Mouse (Mus musculus): ENCODE measurements around the gene Zic2. TPM values are rescaled to one million over a fixed set of nuclear protein-coding genes. Genes with fewer than 3 reads are reported as not detected.
A peak's percentile ranks its signal among the peaks of the same experiment; 100 is the strongest.

Gene Zic2
- polyA plus RNA-seq, 1 experiment from 2014 or later, result not detected

- WGBS, result 21% methylated on average over 1 of the region's 1 CpGs
Observed at GRCm38 (mm10) chr14:122513511-122514036, 38.3 kb downstream of the Zic2 start.

GRCm38 (mm10) chr14:122528475-122528874, 53.2 kb downstream of the Zic2 start:
- no peaks in the 10 kb centered on the region for H3K27me3 ChIP-seq (ENCODE audit: control insufficient read depth, insufficient read depth, low read depth, low read length)
- no peak overlapping the region for H3K4me3 ChIP-seq (ENCODE audit: low read length)
- no peak for ATAC-seq (ENCODE audit: low read depth)
- H3K4me1 ChIP-seq (replicated peaks; ENCODE audit: control insufficient read depth, insufficient read depth, low read length), result no peaks in the 10 kb centered on the region
- H3K9ac ChIP-seq (ENCODE audit: low read length), result no peak overlapping the region
- H3K27ac ChIP-seq (ENCODE audit: low read length), result no peak overlapping the region
- whole genome bisulfite sequencing, result 70% methylated on average over 4 of the region's 4 CpGs
- no peaks in the 10 kb centered on the region for H3K36me3 ChIP-seq (ENCODE audit: control insufficient read depth, insufficient read depth, low read length)
- no peaks in the 10 kb centered on the region; the same call in 1 of the 2 replicates for H3K9me3 ChIP-seq (ENCODE audit: control insufficient read depth, low read length)
- H3K4me2 ChIP-seq (ENCODE audit: low read depth, low read length), result no peak overlapping the region

More at GRCm38 (mm10) chr14:122513511-122514036, 38.3 kb downstream of the Zic2 start:
- no peaks in the 10 kb centered on the region for H3K36me3 ChIP-seq (ENCODE audit: control insufficient read depth, insufficient read depth, low read length)
- no peak overlapping the region for H3K4me2 ChIP-seq (ENCODE audit: low read depth, low read length)
- 0 out of 2 replicates have a peak, but pooled peaks cover 3% of the 10 kb centered on the region for H3K27me3 ChIP-seq (ENCODE audit: control insufficient read depth, insufficient read depth, low read depth, low read length)
- peak; percentile 71 for ATAC-seq (ENCODE audit: low read depth)
- no peaks in the 10 kb centered on the region for H3K9me3 ChIP-seq (ENCODE audit: control insufficient read depth, low read length)
- no peaks in the 10 kb centered on the region for H3K4me1 ChIP-seq (replicated peaks; ENCODE audit: control insufficient read depth, insufficient read depth, low read length)
- no peak overlapping the region for H3K9ac ChIP-seq (ENCODE audit: low read length)
- no peak overlapping the region for H3K4me3 ChIP-seq (ENCODE audit: low read length)
- H3K27ac ChIP-seq (ENCODE audit: low read length), result no peak overlapping the region

Other genes with a start within 250 kb of the Zic2 start
- gene Gm5089, start 24.3 kb upstream of the Zic2 start, polyA plus RNA-seq (2015; fragmentation: Nextera tagmentation; extraction: Ambion mirVana), result not detected in 2 replicates
- gene Zic5, start 9.8 kb upstream of the Zic2 start, polyA plus RNA-seq (2015; fragmentation: Nextera tagmentation; extraction: Ambion mirVana), result not detected in 2 replicates
- gene Gm10837, start 15.2 kb downstream of the Zic2 start, polyA plus RNA-seq (2015; fragmentation: Nextera tagmentation; extraction: Ambion mirVana), result not detected in 2 replicates
- 19.0 and 20.3 TPM in 2 replicates for gene Pcca, start 58.9 kb downstream of the Zic2 start, polyA plus RNA-seq (2015; fragmentation: Nextera tagmentation; extraction: Ambion mirVana)